In the genomic region with DNA sequence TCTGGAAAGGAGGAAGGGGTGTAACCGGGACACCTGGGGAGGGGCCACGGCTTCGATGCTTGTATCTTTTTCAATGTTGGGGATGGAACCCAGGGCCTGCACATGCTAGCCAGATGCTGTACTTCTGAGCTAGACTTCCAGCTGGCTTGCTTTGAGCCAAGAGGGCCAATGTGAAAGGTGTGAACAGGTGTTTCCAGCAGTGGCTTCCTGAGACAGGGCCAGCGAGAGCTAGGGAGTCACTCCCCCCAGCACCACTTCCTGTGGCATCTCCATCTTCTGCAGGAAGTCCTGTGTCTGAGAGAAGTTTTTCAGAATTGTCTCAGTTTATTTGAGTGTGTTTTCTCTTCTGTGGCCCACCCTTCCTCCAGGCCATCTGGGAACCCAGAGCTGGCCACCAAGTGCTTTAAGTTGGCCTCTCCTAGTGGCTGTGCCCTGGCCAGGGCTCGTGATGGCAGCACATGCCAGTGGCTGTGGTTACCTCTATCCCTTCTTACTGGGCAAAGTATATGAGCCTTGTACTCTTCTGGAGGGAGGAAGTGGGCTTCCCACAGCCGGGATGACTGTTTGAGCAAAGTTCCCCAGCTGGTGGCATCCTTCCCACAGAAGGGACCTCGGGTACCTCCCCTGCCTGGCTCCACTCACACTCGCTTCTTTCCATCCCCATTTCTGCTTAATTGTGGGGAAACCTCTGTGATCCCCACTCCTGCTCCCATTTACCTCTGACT, we compare ENCODE assay signal across 12 mouse cellular contexts. TPM values are rescaled to one million over a fixed set of nuclear protein-coding genes. Genes with fewer than 3 reads are reported as not detected.
A peak's percentile ranks its signal among the peaks of the same experiment; 100 is the strongest.
DNase-seq lines count a peak whose midpoint lies in the region; ATAC-seq and TF ChIP-seq lines count a peak whose summit lies in the region.
"Had no signal": no experiment of that assay in that cellular context is flagged by ENCODE, and none has a peak within 500 bp of the region (broad histone marks: within the 10 kb centered on the region; RNA-seq: fewer than 3 reads in every experiment).

No protein-coding gene starts in this region.

- no peak overlapping the region for H3K4me3 ChIP-seq in intestine, embryonic 16.5 days (ENCODE audit: low read length)
- no peak overlapping the region for H3K4me3 ChIP-seq in intestine, postnatal 0 days (ENCODE audit: low read depth, low read length)
- H3K4me3 ChIP-seq in stomach, embryonic 16.5 days (replicated peaks; ENCODE audit: low read length), result no peak overlapping the region
- H3K4me3 ChIP-seq: hindbrain, embryonic 15.5 days; midbrain, embryonic 15.5 days had no signal

- no peaks in the 10 kb centered on the region for H3K36me3 ChIP-seq in intestine, embryonic 16.5 days (ENCODE audit: control insufficient read depth, insufficient read depth, low read length)
- H3K36me3 ChIP-seq in intestine, postnatal 0 days (ENCODE audit: control insufficient read depth, insufficient read depth), result peaks cover under 1% of the 10 kb centered on the region
- H3K36me3 ChIP-seq in stomach, embryonic 16.5 days (ENCODE audit: control insufficient read depth, insufficient read depth, low read length), result no peaks in the 10 kb centered on the region
- H3K36me3 ChIP-seq: hindbrain, embryonic 15.5 days; midbrain, embryonic 15.5 days had no signal

- H3K27me3 ChIP-seq in intestine, embryonic 16.5 days (replicated peaks; ENCODE audit: control insufficient read depth, insufficient read depth, low read length), result no peaks in the 10 kb centered on the region
- no peaks in the 10 kb centered on the region for H3K27me3 ChIP-seq in intestine, postnatal 0 days (replicated peaks; ENCODE audit: control insufficient read depth, insufficient read depth, low read length)
- no peaks in the 10 kb centered on the region for H3K27me3 ChIP-seq in stomach, embryonic 16.5 days (ENCODE audit: control insufficient read depth, insufficient read depth, low read length)
- H3K27me3 ChIP-seq: hindbrain, embryonic 15.5 days; midbrain, embryonic 15.5 days had no signal

- 73% methylated on average over 8 of the region's 8 CpGs for WGBS in intestine, embryonic 16.5 days
- 79% methylated on average over 8 of the region's 8 CpGs for WGBS in intestine, postnatal 0 days
- WGBS in stomach, embryonic 16.5 days, result 79% methylated on average over 8 of the region's 8 CpGs

- no peak for ATAC-seq in intestine, embryonic 16.5 days
- no peak for ATAC-seq in intestine, postnatal 0 days
- ATAC-seq in CD4-positive, CD25-positive, alpha-beta regulatory T cell, adult 4 months, result peak; percentile 95
- no peak for ATAC-seq in stomach, embryonic 16.5 days (ENCODE audit: insufficient read depth, low FRiP score)
- no peak for ATAC-seq in erythroblast, adult 5-6 weeks (replicated peaks; ENCODE audit: low FRiP score, poor library complexity, severe bottlenecking)
- ATAC-seq: midbrain, embryonic 15.5 days had no signal

- H3K9me3 ChIP-seq in intestine, embryonic 16.5 days (ENCODE audit: control insufficient read depth, low read length), result no peaks in the 10 kb centered on the region
- H3K9me3 ChIP-seq in intestine, postnatal 0 days (ENCODE audit: control insufficient read depth), result no peaks in the 10 kb centered on the region
- no peaks in the 10 kb centered on the region for H3K9me3 ChIP-seq in stomach, embryonic 16.5 days (replicated peaks; ENCODE audit: control insufficient read depth, low read length)
- H3K9me3 ChIP-seq: hindbrain, embryonic 15.5 days; midbrain, embryonic 15.5 days had no signal

- peaks cover 34% of the 10 kb centered on the region for H3K4me1 ChIP-seq in intestine, embryonic 16.5 days (ENCODE audit: control insufficient read depth, insufficient read depth, low read length)
- no peaks in the 10 kb centered on the region for H3K4me1 ChIP-seq in intestine, postnatal 0 days (replicated peaks; ENCODE audit: control insufficient read depth, insufficient read depth, low read length)
- peaks cover 61% of the 10 kb centered on the region for H3K4me1 ChIP-seq in stomach, embryonic 16.5 days (ENCODE audit: control insufficient read depth, insufficient read depth, low read length)
- H3K4me1 ChIP-seq: midbrain, embryonic 15.5 days had no signal

- peak; percentile 75 for DNase-seq in induced T-regulatory cell, adult 2 months (ENCODE audit: low read depth)
- DNase-seq in left cerebral cortex, adult 18-20 months (ENCODE audit: low spot score in 2 of 2), result no peak
- no peak for DNase-seq in retina, postnatal 1 day
- DNase-seq: gastrocnemius, postnatal 36 days; layer of hippocampus, postnatal 36 days had no signal

- H3K9ac ChIP-seq in intestine, embryonic 16.5 days (ENCODE audit: low read depth, low read length), result no peak overlapping the region
- no peak overlapping the region for H3K9ac ChIP-seq in intestine, postnatal 0 days (ENCODE audit: low read depth, low read length)
- H3K9ac ChIP-seq in stomach, embryonic 16.5 days (ENCODE audit: low read length), result no peak overlapping the region
- H3K9ac ChIP-seq: hindbrain, embryonic 15.5 days; midbrain, embryonic 15.5 days had no signal

- no peak overlapping the region for H3K4me2 ChIP-seq in intestine, embryonic 16.5 days (ENCODE audit: low read depth, low read length)
- H3K4me2 ChIP-seq in intestine, postnatal 0 days (replicated peaks; ENCODE audit: low read depth), result no peak overlapping the region
- no peak overlapping the region for H3K4me2 ChIP-seq in stomach, embryonic 16.5 days (ENCODE audit: low read depth, low read length)
- H3K4me2 ChIP-seq: hindbrain, embryonic 15.5 days; midbrain, embryonic 15.5 days had no signal

- no peak for TF ChIP-seq CTCF in intestine, postnatal 0 days (IDR thresholded peaks at IDR 0.05; ENCODE audit: low read depth)

- H3K27ac ChIP-seq in intestine, embryonic 16.5 days (ENCODE audit: low read length), result peak overlapping the region; percentile 67
- H3K27ac ChIP-seq in intestine, postnatal 0 days (ENCODE audit: low read depth, low read length), result no peak overlapping the region
- H3K27ac ChIP-seq in stomach, embryonic 16.5 days (ENCODE audit: low read length), result peak overlapping the region; percentile 46
- H3K27ac ChIP-seq: midbrain, embryonic 15.5 days had no signal

RNA-seq across cellular contexts. Expression of gene Slc35b1, which starts 17.3 kb away (rescaled TPM):
- polyA plus RNA-seq in intestine, embryonic 16.5 days (2015; fragmentation: Nextera tagmentation; extraction: Ambion mirVana), result 116 and 117 TPM in 2 replicates
- 130 and 144 TPM in 2 replicates for polyA plus RNA-seq in intestine, postnatal 0 days (2015; fragmentation: Nextera tagmentation; extraction: Ambion mirVana)
- polyA plus RNA-seq in CD4-positive, CD25-positive, alpha-beta regulatory T cell, adult 4 months (2017; shearing (Covaris generic)), result 10 to 100 TPM; 53.8 to 61.1 TPM
- 91.7 and 98.9 TPM in 2 replicates for polyA plus RNA-seq in stomach, embryonic 16.5 days (2015; fragmentation: Nextera tagmentation; extraction: Ambion mirVana)
- 10 to 100 TPM; 56.8 to 60.3 TPM for total RNA-seq in left cerebral cortex, adult 18-20 months (2021)
- 20.8 and 23.0 TPM in 2 replicates for total RNA-seq in erythroblast, adult 5-6 weeks (2015; ENCODE audit: low replicate concordance)
- total RNA-seq in erythroblast, adult 5-6 weeks (2017; ENCODE audit: low replicate concordance), result 31.4 and 40.6 TPM in 2 replicates

RNA-seq across cellular contexts. Expression of gene Fam117a, which starts 30.4 kb away (rescaled TPM):
- 8.3 and 8.8 TPM in 2 replicates for polyA plus RNA-seq in intestine, embryonic 16.5 days (2015; fragmentation: Nextera tagmentation; extraction: Ambion mirVana)
- polyA plus RNA-seq in intestine, postnatal 0 days (2015; fragmentation: Nextera tagmentation; extraction: Ambion mirVana), result 5.5 and 7.4 TPM in 2 replicates
- 10 to 100 TPM; 21.1 to 26.9 TPM for polyA plus RNA-seq in CD4-positive, CD25-positive, alpha-beta regulatory T cell, adult 4 months (2017; shearing (Covaris generic))
- 11.6 and 13.9 TPM in 2 replicates for polyA plus RNA-seq in stomach, embryonic 16.5 days (2015; fragmentation: Nextera tagmentation; extraction: Ambion mirVana)
- total RNA-seq in left cerebral cortex, adult 18-20 months (2021), result 1 to 10 TPM; 3.5 to 4.3 TPM
- total RNA-seq in erythroblast, adult 5-6 weeks (2015; ENCODE audit: low replicate concordance), result 321 and 423 TPM in 2 replicates
- 386 and 450 TPM in 2 replicates for total RNA-seq in erythroblast, adult 5-6 weeks (2017; ENCODE audit: low replicate concordance)

RNA-seq across cellular contexts. Expression of gene Spop, which starts 46.7 kb away (rescaled TPM):
- polyA plus RNA-seq in intestine, embryonic 16.5 days (2015; fragmentation: Nextera tagmentation; extraction: Ambion mirVana), result 104 and 127 TPM in 2 replicates
- 54.1 and 61.2 TPM in 2 replicates for polyA plus RNA-seq in intestine, postnatal 0 days (2015; fragmentation: Nextera tagmentation; extraction: Ambion mirVana)
- 100 to 1,000 TPM; 176 to 230 TPM for polyA plus RNA-seq in CD4-positive, CD25-positive, alpha-beta regulatory T cell, adult 4 months (2017; shearing (Covaris generic))
- 155 and 171 TPM in 2 replicates for polyA plus RNA-seq in stomach, embryonic 16.5 days (2015; fragmentation: Nextera tagmentation; extraction: Ambion mirVana)
- total RNA-seq in left cerebral cortex, adult 18-20 months (2021), result 100 to 1,000 TPM; 174 to 182 TPM
- total RNA-seq in erythroblast, adult 5-6 weeks (2015; ENCODE audit: low replicate concordance), result 38.9 and 51.9 TPM in 2 replicates
- total RNA-seq in erythroblast, adult 5-6 weeks (2017; ENCODE audit: low replicate concordance), result 43.5 and 60.1 TPM in 2 replicates

RNA-seq across cellular contexts. Expression of gene Kat7, which starts 57.1 kb away (rescaled TPM):
- polyA plus RNA-seq in intestine, embryonic 16.5 days (2015; fragmentation: Nextera tagmentation; extraction: Ambion mirVana), result 61.1 and 64.5 TPM in 2 replicates
- polyA plus RNA-seq in intestine, postnatal 0 days (2015; fragmentation: Nextera tagmentation; extraction: Ambion mirVana), result 29.7 and 30.2 TPM in 2 replicates
- polyA plus RNA-seq in CD4-positive, CD25-positive, alpha-beta regulatory T cell, adult 4 months (2017; shearing (Covaris generic)), result 10 to 100 TPM; 44.9 to 65.7 TPM
- 59.3 and 66.0 TPM in 2 replicates for polyA plus RNA-seq in stomach, embryonic 16.5 days (2015; fragmentation: Nextera tagmentation; extraction: Ambion mirVana)
- 10 to 100 TPM; 75.7 to 81.8 TPM for total RNA-seq in left cerebral cortex, adult 18-20 months (2021)
- total RNA-seq in erythroblast, adult 5-6 weeks (2015; ENCODE audit: low replicate concordance), result 33.8 and 39.3 TPM in 2 replicates
- total RNA-seq in erythroblast, adult 5-6 weeks (2017; ENCODE audit: low replicate concordance), result 41.5 and 65.5 TPM in 2 replicates
